In genomic region chr19:55293175-55293574, GRCm38 (mm10) we compare ENCODE assay signal across 2 mouse cellular contexts.
TF ChIP-seq lines count a peak whose summit lies in the region.

No protein-coding gene starts in this region.

TF ChIP-seq in CH12.LX, 34 proteins besides CTCF, POLR2A, EP300 and RAD21:
- TF ChIP-seq KAT2A (IDR thresholded peaks at IDR 0.05; ENCODE audit: insufficient replicate concordance, low read length) (no peak), MEF2A (IDR thresholded peaks at IDR 0.05; ENCODE audit: borderline replicate concordance, low read depth, low read length) (peak; percentile 53; the same call in 1 of the 2 replicates), NRF1 (IDR thresholded peaks at IDR 0.05; ENCODE audit: low read depth, low read length) (no peak), MAZ (IDR thresholded peaks at IDR 0.05; ENCODE audit: low read depth, low read length) (0 out of 2 replicates have a peak, but pooled peaks have one; percentile 26), ELF1 (IDR thresholded peaks at IDR 0.05; ENCODE audit: low read depth, low read length) (0 out of 2 replicates have a peak, but pooled peaks have one; percentile 41), BHLHE40 (IDR thresholded peaks at IDR 0.05; ENCODE audit: low read depth, low read length) (no peak; the same call in 1 of the 2 replicates), MYC (IDR thresholded peaks at IDR 0.05; ENCODE audit: low read depth, low read length) (0 out of 2 replicates have a peak, but pooled peaks have one; percentile 26), ZMIZ1 (IDR thresholded peaks at IDR 0.05; ENCODE audit: low read depth, low read length) (no peak), TCF12 (IDR thresholded peaks at IDR 0.05; ENCODE audit: low read depth, low read length) (0 out of 2 replicates have a peak, but pooled peaks have one; percentile 40), USF2 (conservative IDR thresholded peaks at IDR 0.05; ENCODE audit: low read depth, low read length) (no peak), IRF4 (IDR thresholded peaks at IDR 0.05; ENCODE audit: low read depth, low read length) (peak; percentile 71), ETS1 (conservative IDR thresholded peaks at IDR 0.05; ENCODE audit: low read depth, low read length) (0 out of 2 replicates have a peak, but pooled peaks have one; percentile 60), ZNF384 (IDR thresholded peaks at IDR 0.05; ENCODE audit: low read depth, low read length) (peak; percentile 24; the same call in 1 of the 2 replicates), RCOR1 (conservative IDR thresholded peaks at IDR 0.05; ENCODE audit: low read depth, low read length) (no peak)

TF ChIP-seq in MEL, 35 proteins besides CTCF, POLR2A, EP300 and RAD21:
- TF ChIP-seq ETS1 (IDR thresholded peaks at IDR 0.05; ENCODE audit: low read depth, low read length) (0 out of 2 replicates have a peak, but pooled peaks have one; percentile 35), MYC (IDR thresholded peaks at IDR 0.05; ENCODE audit: low read depth, low read length) (no peak)
